Mouse (Mus musculus) liver, embryonic 14.5 days (tissue): Measurements from ENCODE around the gene Kctd2. TPM values are rescaled to one million over a fixed set of nuclear protein-coding genes. Genes with fewer than 3 reads are reported as not detected.
A peak's percentile ranks its signal among the peaks of the same experiment; 100 is the strongest.

Source experiments
- ATAC-seq: fragments of 200-750 bp; cut with Nextera tagmentation; 2 replicates; pipeline ENCODE4 v1.8.0; 2017; ENCODE audit warnings: moderate number of reproducible peaks, mild to moderate bottlenecking, moderate library complexity; ENCODE audit not compliant: insufficient read depth
- DNase-seq, 3 experiments: peaks; one replicate each; pipeline ENCODE4 v3.0.0-alpha.2; 2012 to 2013; ENCODE audit warnings: low read depth in 3 of 3, low spot score in 3 of 3
- H3K27ac ChIP-seq: fragments of 300-500 bp; sonication (generic); 2 replicates; pipeline ENCODE4 v1.5.1; 2014; ENCODE audit warnings: moderate library complexity, mild to moderate bottlenecking, control low read depth, inconsistent platforms
- H3K27me3 ChIP-seq: fragments of 300-500 bp; sonication (generic); 2 replicates; pipeline ENCODE4 v1.6.1; 2014; ENCODE audit warnings: mild to moderate bottlenecking, low read length, moderate library complexity; ENCODE audit not compliant: control insufficient read depth, insufficient read depth
- H3K36me3 ChIP-seq: fragments of 300-500 bp; sonication (generic); replicated peaks from 2 replicates; pipeline ENCODE4 v1.6.1; 2014; ENCODE audit warnings: low read depth; ENCODE audit not compliant: control insufficient read depth, insufficient read depth
- H3K4me1 ChIP-seq, 2 experiments: fragments of 200-500 bp in 1 of 2; fragments of 300-500 bp in 1 of 2; sonication (generic) in 1 of 2; replicated peaks; 2 replicates each; pipeline ENCODE4 v1.6.1; 2012 to 2014; ENCODE audit warnings: antibody characterized with exemption in 1 of 2, inconsistent platforms in 1 of 2, low read length in 1 of 2; ENCODE audit not compliant: control insufficient read depth in 2 of 2, insufficient read depth in 2 of 2
- H3K4me2 ChIP-seq: fragments of 300-500 bp; sonication (generic); 2 replicates; pipeline ENCODE4 v1.6.1; 2014; ENCODE audit warnings: low read depth, mild to moderate bottlenecking, control low read depth, moderate library complexity
- H3K4me3 ChIP-seq, 2 experiments: fragments of 200-500 bp in 1 of 2; fragments of 300-500 bp in 1 of 2; sonication (generic) in 1 of 2; 2 replicates each; pipeline ENCODE4 v1.5.1; 2012 to 2014; ENCODE audit warnings: low read depth in 2 of 2, low read length in 2 of 2, mild to moderate bottlenecking in 2 of 2, control low read depth in 1 of 2, inconsistent platforms in 1 of 2, moderate library complexity in 1 of 2; ENCODE audit not compliant: insufficient read depth in 1 of 2
- H3K9ac ChIP-seq: fragments of 300-500 bp; sonication (generic); replicated peaks from 2 replicates; pipeline ENCODE4 v1.6.1; 2014; ENCODE audit warnings: mild to moderate bottlenecking, control low read depth, moderate library complexity
- H3K9me3 ChIP-seq: fragments of 300-500 bp; sonication (generic); 2 replicates; pipeline ENCODE4 v1.6.1; 2016; ENCODE audit warnings: low read length, mixed read lengths; ENCODE audit not compliant: control insufficient read depth
- CTCF ChIP-seq: IDR thresholded peaks from 2 replicates; pipeline ENCODE4 v1.5.1; 2016; ENCODE audit warnings: antibody characterized with exemption, low read depth, control low read depth
- EP300 ChIP-seq: IDR thresholded peaks from 2 replicates; pipeline ENCODE4 v1.6.1; 2016; ENCODE audit warnings: antibody characterized with exemption, low read depth
- WGBS: fragments of 180-500 bp; shearing (Covaris S2); extraction: QIAGEN DNeasy Blood & Tissue Kit; methylation state at CpG from one replicate; pipeline ENCODE4 v1.1.7; 2014; ENCODE audit not compliant: insufficient replicate concordance; 5-methylcytosine and 5-hydroxymethylcytosine counted together
- polyA plus RNA-seq, 2 experiments: library from polyadenylated mRNA; depleted of rRNA in 1 of 2; stranded (reverse) in 1 of 2; unstranded in 1 of 2; fragments of >200 nt; fragmentation: Nextera tagmentation in 1 of 2; extraction: Ambion mirVana in 1 of 2; gene quantifications; 2 replicates each; pipeline versions ENCODE4 v1.2.1 to v1.2.3; 2012 to 2014

Gene Kctd2
- polyA plus RNA-seq, 2 experiments = 5.2 to 5.8 TPM

- Histone ChIP-seq H3K27ac (no peak overlapping the region), H3K9me3 (no peaks in the 10 kb centered on the region), H3K27me3 (no peaks in the 10 kb centered on the region), H3K4me1 (peaks cover 8 to 9% of the 10 kb centered on the region in 2 experiments; a peak in 3 of 4 replicates), H3K4me3 (no peak overlapping the region), H3K9ac (no peak overlapping the region), H3K4me2 (no peak overlapping the region), H3K36me3 (no peaks in the 10 kb centered on the region; the same call in 1 of the 2 replicates)
- 73% methylated on average over 6 of the region's 6 CpGs for WGBS
- DNase-seq = no peak
- TF ChIP-seq CTCF (no peak), EP300 (no peak)
- no peak for ATAC-seq
Observed at GRCm38 (mm10) chr11:115425671-115426070, 5.7 kb downstream of the Kctd2 start.

GRCm38 (mm10) chr11:115427482-115428331 is 7.8 kb downstream of the Kctd2 start:
- no peak overlapping the region for H3K4me2 ChIP-seq
- no peak overlapping the region for H3K27ac ChIP-seq
- no peaks in the 10 kb centered on the region; the same call in 1 of the 2 replicates for H3K36me3 ChIP-seq
- 46% methylated on average over 20 of the region's 20 CpGs for WGBS
- H3K9me3 ChIP-seq = no peaks in the 10 kb centered on the region
- DNase-seq = peak in 1 of 3 experiments; percentile 45
- no peaks in the 10 kb centered on the region for H3K27me3 ChIP-seq
- 0 out of 4 replicates have a peak, but pooled peaks cover 0 to 1% of the 10 kb centered on the region in 2 experiments for H3K4me1 ChIP-seq
- H3K9ac ChIP-seq = no peak overlapping the region
- TF ChIP-seq EP300 (no peak), CTCF (peak; percentile 88)
- ATAC-seq = no peak
- H3K4me3 ChIP-seq = no peak overlapping the region

- ATAC-seq (no peak), DNase-seq (no peak)
- TF ChIP-seq CTCF = no peak
- TF ChIP-seq EP300 = no peak
- H3K4me2 ChIP-seq = no peak overlapping the region
- 0 out of 4 replicates have a peak, but pooled peaks cover 0 to 1% of the 10 kb centered on the region in 2 experiments for H3K4me1 ChIP-seq
- no peak overlapping the region for H3K4me3 ChIP-seq
- H3K27me3 ChIP-seq = no peaks in the 10 kb centered on the region
- no peaks in the 10 kb centered on the region; the same call in 1 of the 2 replicates for H3K36me3 ChIP-seq
- H3K9ac ChIP-seq = no peak overlapping the region
- no peak overlapping the region for H3K27ac ChIP-seq
- H3K9me3 ChIP-seq = no peaks in the 10 kb centered on the region
- WGBS = 77% methylated on average over 7 of the region's 7 CpGs
Observed at GRCm38 (mm10) chr11:115429307-115429706, 9.4 kb downstream of the Kctd2 start.

- no peak overlapping the region for H3K4me2 ChIP-seq
- H3K27me3 ChIP-seq = peaks cover 3% of the 10 kb centered on the region; the same call in 1 of the 2 replicates
- no peak overlapping the region for H3K4me3 ChIP-seq
- ATAC-seq (no peak), DNase-seq (no peak)
- H3K4me1 ChIP-seq = peaks cover 0 to 3% of the 10 kb centered on the region in 2 experiments; a peak in 1 of 4 replicates
- TF ChIP-seq EP300 (no peak), CTCF (no peak)
- H3K9me3 ChIP-seq = no peaks in the 10 kb centered on the region
- 76% methylated on average over 6 of the region's 6 CpGs for WGBS
- no peak overlapping the region for H3K27ac ChIP-seq
- no peaks in the 10 kb centered on the region; the same call in 1 of the 2 replicates for H3K36me3 ChIP-seq
- H3K9ac ChIP-seq = no peak overlapping the region
Observed at GRCm38 (mm10) chr11:115430561-115430960, 10.6 kb downstream of the Kctd2 start.

GRCm38 (mm10) chr11:115432814-115433213 is 12.9 kb downstream of the Kctd2 start:
- H3K4me2 ChIP-seq = no peak overlapping the region
- no peak overlapping the region for H3K9ac ChIP-seq
- DNase-seq (no peak), ATAC-seq (no peak)
- peaks cover 13% of the 10 kb centered on the region for H3K27me3 ChIP-seq
- no peak overlapping the region for H3K27ac ChIP-seq
- H3K4me3 ChIP-seq = no peak overlapping the region
- TF ChIP-seq CTCF (no peak), EP300 (no peak)
- H3K9me3 ChIP-seq = no peaks in the 10 kb centered on the region
- 57% methylated on average over 4 of the region's 4 CpGs for WGBS
- peaks cover 0 to 7% of the 10 kb centered on the region in 2 experiments; a peak in 2 of 4 replicates for H3K4me1 ChIP-seq
- H3K36me3 ChIP-seq = no peaks in the 10 kb centered on the region; the same call in 1 of the 2 replicates
